Mouse (Mus musculus): ENCODE measurements around the gene Slc6a19. TPM values are rescaled to one million over a fixed set of nuclear protein-coding genes. Genes with fewer than 3 reads are reported as not detected.

Gene Slc6a19
- polyA plus RNA-seq, 1 experiment from 2014 or later: 0.40 TPM

GRCm38 (mm10) chr13:73732742-73733700 is 28.4 kb upstream of the Slc6a19 start, which contains the start of gene Slc12a7:
Slc12a7 (plus strand) TSS chr13:73733094.
- Histone ChIP-seq H3K27ac (replicated peaks) (no peak within 1 kb of the TSS), H3K4me2 (peak within 1 kb of the TSS; percentile 83), H3K36me3 (no peaks in the 10 kb centered on the region), H3K9ac (replicated peaks) (peak within 1 kb of the TSS; percentile 36), H3K4me1 (peaks cover 10% of the 10 kb centered on the region), H3K27me3 (replicated peaks) (peaks cover 22% of the 10 kb centered on the region), H3K9me3 (replicated peaks) (no peaks in the 10 kb centered on the region), H3K4me3 (replicated peaks) (peak within 1 kb of the TSS; percentile 41)
- WGBS: 4% methylated on average over 43 of the region's 48 CpGs
- ATAC-seq (ENCODE audit: low FRiP score): peak; percentile 66; the same call in 1 of the 2 replicates

GRCm38 (mm10) chr13:73732235-73732634 is 27.6 kb upstream of the Slc6a19 start:
- Histone ChIP-seq H3K36me3 (no peaks in the 10 kb centered on the region), H3K9ac (replicated peaks) (peak overlapping the region; percentile 36; the same call in 1 of the 2 replicates), H3K27me3 (replicated peaks) (peaks cover 22% of the 10 kb centered on the region), H3K4me2 (peak overlapping the region; percentile 83), H3K4me1 (peaks cover 10% of the 10 kb centered on the region), H3K9me3 (replicated peaks) (no peaks in the 10 kb centered on the region), H3K4me3 (replicated peaks) (peak overlapping the region; percentile 41), H3K27ac (replicated peaks) (no peak overlapping the region)
- ATAC-seq (ENCODE audit: low FRiP score): peak; percentile 21; the same call in 1 of the 2 replicates
- 75% methylated on average over 7 of the region's 7 CpGs for WGBS

- Histone ChIP-seq H3K9ac (replicated peaks) (no peak overlapping the region), H3K36me3 (no peaks in the 10 kb centered on the region), H3K27me3 (replicated peaks) (peaks cover 22% of the 10 kb centered on the region), H3K9me3 (replicated peaks) (no peaks in the 10 kb centered on the region), H3K4me1 (peaks cover 10% of the 10 kb centered on the region), H3K27ac (replicated peaks) (no peak overlapping the region), H3K4me3 (replicated peaks) (no peak overlapping the region), H3K4me2 (no peak overlapping the region)
- 77% methylated on average over 1 of the region's 1 CpGs for WGBS
- no peak for ATAC-seq (ENCODE audit: low FRiP score)
Observed at GRCm38 (mm10) chr13:73730913-73731312, 26.2 kb upstream of the Slc6a19 start.

- no peak overlapping the region for H3K4me2 ChIP-seq
- H3K4me1 ChIP-seq: peaks cover 10% of the 10 kb centered on the region
- H3K36me3 ChIP-seq: no peaks in the 10 kb centered on the region
- no peak overlapping the region for H3K27ac ChIP-seq (replicated peaks)
- no peak overlapping the region for H3K4me3 ChIP-seq (replicated peaks)
- no peak overlapping the region for H3K9ac ChIP-seq (replicated peaks)
- H3K9me3 ChIP-seq (replicated peaks): no peaks in the 10 kb centered on the region
- no peak for ATAC-seq (ENCODE audit: low FRiP score)
- H3K27me3 ChIP-seq (replicated peaks): peaks cover 19% of the 10 kb centered on the region
Observed at GRCm38 (mm10) chr13:73728633-73729032, 24.0 kb upstream of the Slc6a19 start.

- no peaks in the 10 kb centered on the region for H3K9me3 ChIP-seq (replicated peaks)
- H3K9ac ChIP-seq (replicated peaks): no peak overlapping the region
- no peak overlapping the region for H3K4me2 ChIP-seq
- WGBS: 12% methylated on average over 2 of the region's 2 CpGs
- H3K27ac ChIP-seq (replicated peaks): no peak overlapping the region
- no peak overlapping the region for H3K4me3 ChIP-seq (replicated peaks)
- H3K27me3 ChIP-seq (replicated peaks): peaks cover 12% of the 10 kb centered on the region
- no peak for ATAC-seq (ENCODE audit: low FRiP score)
- H3K36me3 ChIP-seq: no peaks in the 10 kb centered on the region
- H3K4me1 ChIP-seq: peaks cover 4% of the 10 kb centered on the region
Observed at GRCm38 (mm10) chr13:73727621-73728025, 23.0 kb upstream of the Slc6a19 start.

GRCm38 (mm10) chr13:73725315-73725714 is 20.6 kb upstream of the Slc6a19 start:
- Histone ChIP-seq H3K9ac (replicated peaks) (no peak overlapping the region), H3K4me3 (replicated peaks) (no peak overlapping the region), H3K27me3 (replicated peaks) (no peaks in the 10 kb centered on the region), H3K4me1 (no peaks in the 10 kb centered on the region), H3K36me3 (no peaks in the 10 kb centered on the region), H3K27ac (replicated peaks) (no peak overlapping the region), H3K9me3 (replicated peaks) (no peaks in the 10 kb centered on the region), H3K4me2 (no peak overlapping the region)
- 87% methylated on average over 5 of the region's 5 CpGs for WGBS
- ATAC-seq (ENCODE audit: low FRiP score): no peak

GRCm38 (mm10) chr13:73723081-73723668 is 18.5 kb upstream of the Slc6a19 start:
- Histone ChIP-seq H3K4me3 (replicated peaks) (no peak overlapping the region), H3K4me2 (no peak overlapping the region), H3K27me3 (replicated peaks) (no peaks in the 10 kb centered on the region), H3K9me3 (replicated peaks) (no peaks in the 10 kb centered on the region), H3K36me3 (no peaks in the 10 kb centered on the region), H3K9ac (replicated peaks) (no peak overlapping the region), H3K27ac (replicated peaks) (no peak overlapping the region), H3K4me1 (no peaks in the 10 kb centered on the region)
- WGBS: 44% methylated on average over 8 of the region's 8 CpGs
- ATAC-seq (ENCODE audit: low FRiP score): peak; percentile 68

GRCm38 (mm10) chr13:73720241-73720640 is 15.6 kb upstream of the Slc6a19 start:
- 86% methylated on average over 4 of the region's 4 CpGs for WGBS
- Histone ChIP-seq H3K4me2 (no peak overlapping the region), H3K4me1 (no peaks in the 10 kb centered on the region), H3K9me3 (replicated peaks) (no peaks in the 10 kb centered on the region), H3K4me3 (replicated peaks) (no peak overlapping the region), H3K27me3 (replicated peaks) (no peaks in the 10 kb centered on the region), H3K9ac (replicated peaks) (no peak overlapping the region), H3K36me3 (no peaks in the 10 kb centered on the region), H3K27ac (replicated peaks) (no peak overlapping the region)
- no peak for ATAC-seq (ENCODE audit: low FRiP score)

GRCm38 (mm10) chr13:73718225-73718624 is 13.6 kb upstream of the Slc6a19 start:
- no peak overlapping the region for H3K27ac ChIP-seq (replicated peaks)
- H3K4me1 ChIP-seq: no peaks in the 10 kb centered on the region
- H3K9ac ChIP-seq (replicated peaks): no peak overlapping the region
- no peak overlapping the region for H3K4me2 ChIP-seq
- H3K4me3 ChIP-seq (replicated peaks): no peak overlapping the region
- H3K9me3 ChIP-seq (replicated peaks): no peaks in the 10 kb centered on the region
- no peaks in the 10 kb centered on the region for H3K36me3 ChIP-seq
- H3K27me3 ChIP-seq (replicated peaks): no peaks in the 10 kb centered on the region
- WGBS: 3% methylated on average over 2 of the region's 2 CpGs
- ATAC-seq (ENCODE audit: low FRiP score): peak; percentile 81

GRCm38 (mm10) chr13:73714020-73714419 is 9.4 kb upstream of the Slc6a19 start:
- Histone ChIP-seq H3K27me3 (replicated peaks) (no peaks in the 10 kb centered on the region), H3K4me1 (no peaks in the 10 kb centered on the region), H3K9me3 (replicated peaks) (no peaks in the 10 kb centered on the region), H3K4me2 (no peak overlapping the region), H3K4me3 (replicated peaks) (no peak overlapping the region), H3K9ac (replicated peaks) (no peak overlapping the region), H3K27ac (replicated peaks) (no peak overlapping the region), H3K36me3 (no peaks in the 10 kb centered on the region)
- WGBS: 67% methylated on average over 2 of the region's 2 CpGs
- no peak for ATAC-seq (ENCODE audit: low FRiP score)

GRCm38 (mm10) chr13:73713204-73713603 is 8.5 kb upstream of the Slc6a19 start:
- H3K9ac ChIP-seq (replicated peaks): no peak overlapping the region
- H3K4me2 ChIP-seq: no peak overlapping the region
- no peak for ATAC-seq (ENCODE audit: low FRiP score)
- WGBS: 84% methylated on average over 4 of the region's 4 CpGs
- no peak overlapping the region for H3K4me3 ChIP-seq (replicated peaks)
- no peak overlapping the region for H3K27ac ChIP-seq (replicated peaks)
- no peaks in the 10 kb centered on the region for H3K4me1 ChIP-seq
- H3K36me3 ChIP-seq: no peaks in the 10 kb centered on the region
- no peaks in the 10 kb centered on the region for H3K9me3 ChIP-seq (replicated peaks)
- no peaks in the 10 kb centered on the region for H3K27me3 ChIP-seq (replicated peaks)

GRCm38 (mm10) chr13:73712228-73712627 is 7.6 kb upstream of the Slc6a19 start:
- H3K27me3 ChIP-seq (replicated peaks): no peaks in the 10 kb centered on the region
- no peak overlapping the region for H3K9ac ChIP-seq (replicated peaks)
- no peaks in the 10 kb centered on the region for H3K9me3 ChIP-seq (replicated peaks)
- no peak overlapping the region for H3K4me2 ChIP-seq
- WGBS: 80% methylated on average over 3 of the region's 3 CpGs
- H3K36me3 ChIP-seq: no peaks in the 10 kb centered on the region
- ATAC-seq (ENCODE audit: low FRiP score): no peak
- no peaks in the 10 kb centered on the region for H3K4me1 ChIP-seq
- no peak overlapping the region for H3K4me3 ChIP-seq (replicated peaks)
- H3K27ac ChIP-seq (replicated peaks): no peak overlapping the region

Data from neural tube, embryonic 15.5 days (tissue).